Mouse (Mus musculus) frontal cortex, postnatal 36 days (tissue): ENCODE results near the gene Medag.

ENCODE experiments used
- DNase-seq, 2 experiments: peaks; one replicate each; pipeline ENCODE4 v3.0.0; 2022; ENCODE audit warnings: low spot score in 2 of 2

Gene Medag

GRCm38 (mm10) chr5:149382601-149383000 lies 28.9 kb upstream of the Medag start:
- no peak for DNase-seq

- no peak for DNase-seq
Observed at GRCm38 (mm10) chr5:149385228-149385961, 26.2 kb upstream of the Medag start.

- DNase-seq: no peak
Observed at GRCm38 (mm10) chr5:149386294-149386850, 25.2 kb upstream of the Medag start.

GRCm38 (mm10) chr5:149388947-149389346 lies 22.6 kb upstream of the Medag start:
- DNase-seq: no peak

GRCm38 (mm10) chr5:149389548-149390211 lies 21.9 kb upstream of the Medag start:
- DNase-seq: no peak

- DNase-seq: no peak
Observed at GRCm38 (mm10) chr5:149391574-149392375, 19.8 kb upstream of the Medag start.

- DNase-seq: no peak
Observed at GRCm38 (mm10) chr5:149392420-149392988, 19.0 kb upstream of the Medag start.

- no peak for DNase-seq
Observed at GRCm38 (mm10) chr5:149401446-149401975, 10.0 kb upstream of the Medag start.

GRCm38 (mm10) chr5:149402029-149402428 lies 9.5 kb upstream of the Medag start:
- no peak for DNase-seq

GRCm38 (mm10) chr5:149403386-149403785 lies 8.2 kb upstream of the Medag start:
- no peak for DNase-seq

- no peak for DNase-seq
Observed at GRCm38 (mm10) chr5:149404710-149405109, 6.8 kb upstream of the Medag start.

GRCm38 (mm10) chr5:149406791-149407276 lies 4.7 kb upstream of the Medag start:
- peak; percentile 39 to 82 for DNase-seq

GRCm38 (mm10) chr5:149409502-149409901 lies 2.0 kb upstream of the Medag start:
- DNase-seq: no peak

- peak; percentile 31 for DNase-seq
Observed at GRCm38 (mm10) chr5:149412194-149412575, 636 bp downstream of the Medag start.

- DNase-seq: no peak
Observed at GRCm38 (mm10) chr5:149412671-149413070, 1.1 kb downstream of the Medag start.

- DNase-seq: no peak
Observed at GRCm38 (mm10) chr5:149414369-149415167, 3.0 kb downstream of the Medag start.

GRCm38 (mm10) chr5:149417381-149417780 lies 5.8 kb downstream of the Medag start:
- DNase-seq: no peak

GRCm38 (mm10) chr5:149426525-149426924 lies 15.0 kb downstream of the Medag start:
- no peak for DNase-seq

GRCm38 (mm10) chr5:149427277-149428060 lies 15.9 kb downstream of the Medag start:
- no peak for DNase-seq

- no peak for DNase-seq
Observed at GRCm38 (mm10) chr5:149428347-149428746, 16.8 kb downstream of the Medag start.
